Mouse (Mus musculus): Measurements from ENCODE around the gene Mtln.

Gene Mtln

DNA sequence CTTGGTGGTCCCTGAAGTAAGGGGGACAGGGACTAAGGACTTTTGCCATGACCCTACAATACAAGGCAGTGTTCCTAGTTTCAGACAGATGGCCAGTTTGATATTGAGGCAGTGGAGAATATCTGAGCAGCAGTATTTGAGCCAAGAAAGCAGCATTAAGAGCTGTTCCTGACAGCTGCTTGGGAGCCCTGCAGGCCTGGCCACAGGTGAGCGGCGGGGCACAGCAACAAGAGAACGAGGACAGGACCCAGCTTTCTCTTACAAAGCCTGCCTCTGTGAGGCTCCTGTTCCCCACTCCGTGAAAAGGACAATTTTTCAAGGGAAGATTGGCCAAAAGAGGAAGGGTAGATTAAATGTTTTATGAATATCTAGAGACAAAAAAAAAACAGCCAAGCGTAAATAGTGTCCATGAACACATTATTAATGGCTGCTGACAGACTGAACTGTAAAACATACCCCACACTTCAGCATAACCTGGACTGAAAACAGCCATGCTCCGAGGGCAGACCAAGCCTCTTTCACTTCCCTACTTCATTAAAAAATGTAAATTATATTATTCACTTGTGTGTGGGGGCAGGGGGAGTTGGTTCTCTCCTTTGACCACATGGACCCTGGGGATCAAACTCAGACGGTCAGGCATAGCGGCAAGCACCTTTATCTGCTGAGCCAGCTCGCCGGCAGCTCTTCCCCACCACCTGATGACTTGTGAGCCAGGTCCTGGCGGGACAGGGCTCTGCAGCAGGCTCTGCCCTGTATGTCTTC lies 40.3 kb downstream of the Mtln start:
- DNase-seq, result peak in 1 of 2 experiments; percentile 31

DNA sequence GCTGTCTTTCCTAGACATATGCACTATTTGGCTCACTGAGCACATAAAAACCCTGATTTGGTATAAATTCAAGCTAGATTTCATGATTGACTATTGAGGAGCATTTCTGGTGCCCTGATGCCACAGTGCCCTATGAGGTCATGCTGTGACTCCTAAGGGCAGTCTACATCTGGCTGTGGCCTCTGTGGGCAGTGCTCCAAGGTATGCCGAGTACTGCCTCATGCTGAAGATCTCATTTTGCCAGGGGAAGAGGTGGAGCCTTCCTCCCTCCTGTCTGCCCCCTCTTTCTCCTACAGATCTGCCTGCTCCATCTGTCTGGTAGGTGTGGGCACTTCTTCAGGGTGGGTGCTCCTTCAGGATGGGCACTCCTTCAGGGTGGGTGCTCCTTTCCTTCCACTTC lies 42.9 kb downstream of the Mtln start:
- DNase-seq, result no peak

DNA sequence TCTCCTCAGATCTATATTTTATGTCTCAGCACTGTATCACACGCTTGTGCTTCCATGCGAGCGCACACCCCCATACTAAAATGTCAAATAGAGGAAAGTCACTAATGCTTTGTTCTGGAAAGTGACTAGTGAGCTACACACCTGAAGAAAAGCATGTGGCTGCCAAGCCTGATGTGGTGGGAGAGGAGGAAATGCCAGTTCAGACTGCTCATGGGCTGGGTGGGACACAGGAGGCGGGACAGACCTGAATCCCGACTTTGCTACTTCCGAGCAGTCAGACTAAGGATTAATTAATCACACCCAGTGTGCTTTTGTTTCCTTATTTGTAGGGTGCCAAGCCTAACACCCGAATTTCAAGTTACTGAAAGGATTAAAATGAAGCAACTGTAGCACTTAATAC lies 44.0 kb downstream of the Mtln start:
- DNase-seq, result no peak

DNA sequence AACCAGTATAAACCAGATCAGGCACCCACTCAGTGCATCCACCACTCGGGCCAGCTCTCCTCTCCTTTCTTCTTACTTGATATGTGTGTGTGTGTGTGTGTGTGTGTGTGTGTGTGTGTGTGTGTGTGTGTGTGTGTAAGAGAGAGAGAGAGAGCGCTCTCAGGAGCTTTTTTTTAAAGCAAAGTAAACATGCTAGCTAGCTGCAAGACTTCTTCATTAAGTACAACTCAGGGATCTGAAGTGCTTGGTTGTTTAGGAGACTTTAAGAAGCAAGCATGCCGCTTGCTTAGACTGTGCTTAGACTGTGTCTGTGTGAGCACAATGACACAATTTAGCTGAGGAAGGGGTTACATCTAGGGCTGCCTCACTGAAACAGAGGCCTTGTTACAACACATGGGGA lies 49.7 kb downstream of the Mtln start:
- DNase-seq, result no peak

Data from cerebellum, postnatal 25 days (tissue).